Mouse (Mus musculus) liver, embryonic 16.5 days (tissue): ENCODE measurements at regions not wholly inside any gene's neighbourhood (a gene's known extent, or its start where the extent isn't known, plus 50 kb on each side); places are given as distances from the start of the nearest gene placed in this dataset.

ENCODE experiments used
- ATAC-seq: fragments of 200-750 bp; cut with Nextera tagmentation; 2 replicates; pipeline ENCODE4 v1.8.0; 2017; ENCODE audit warnings: low read depth, mild to moderate bottlenecking, moderate number of reproducible peaks, moderate library complexity
- H3K27ac ChIP-seq: fragments of 300-500 bp; sonication (generic); 2 replicates; pipeline ENCODE4 v1.5.1; 2014; ENCODE audit warnings: mild to moderate bottlenecking, low read length
- H3K27me3 ChIP-seq: fragments of 300-500 bp; sonication (generic); 2 replicates; pipeline ENCODE4 v1.6.1; 2014; ENCODE audit warnings: low read depth, low read length, mixed read lengths; ENCODE audit not compliant: control insufficient read depth, insufficient read depth
- H3K36me3 ChIP-seq: fragments of 300-500 bp; sonication (generic); 2 replicates; pipeline ENCODE4 v1.6.1; 2014; ENCODE audit warnings: mild to moderate bottlenecking; ENCODE audit not compliant: control insufficient read depth, insufficient read depth
- H3K4me1 ChIP-seq: fragments of 300-500 bp; sonication (generic); 2 replicates; pipeline ENCODE4 v1.6.1; 2014; ENCODE audit warnings: low read depth, low read length, mixed read lengths; ENCODE audit not compliant: control insufficient read depth
- H3K4me2 ChIP-seq: fragments of 300-500 bp; sonication (generic); 2 replicates; pipeline ENCODE4 v1.6.1; 2014; ENCODE audit warnings: low read depth, low read length, mixed read lengths
- H3K4me3 ChIP-seq: fragments of 300-500 bp; sonication (generic); 2 replicates; pipeline ENCODE4 v1.5.1; 2014; ENCODE audit warnings: low read depth, mild to moderate bottlenecking, low read length
- H3K9ac ChIP-seq: fragments of 300-500 bp; sonication (generic); 2 replicates; pipeline ENCODE4 v1.6.1; 2014; ENCODE audit warnings: low read depth, low read length
- H3K9me3 ChIP-seq: fragments of 300-500 bp; sonication (generic); replicated peaks from 2 replicates; pipeline ENCODE4 v1.6.1; 2016; ENCODE audit warnings: low read length; ENCODE audit not compliant: control insufficient read depth
- WGBS: fragments of 180-500 bp; shearing (Covaris S2); extraction: QIAGEN DNeasy Blood & Tissue Kit; methylation state at CpG from one replicate; pipeline ENCODE4 v1.1.7; 2014; ENCODE audit not compliant: insufficient replicate concordance; 5-methylcytosine and 5-hydroxymethylcytosine counted together

- Histone ChIP-seq H3K4me2 (no peak overlapping the region), H3K9ac (no peak overlapping the region), H3K36me3 (no peaks in the 10 kb centered on the region), H3K9me3 (no peaks in the 10 kb centered on the region), H3K4me1 (no peaks in the 10 kb centered on the region), H3K4me3 (no peak overlapping the region), H3K27ac (no peak overlapping the region), H3K27me3 (no peaks in the 10 kb centered on the region)
- WGBS, result 20% methylated on average over 5 of the region's 5 CpGs
- ATAC-seq, result no peak
Measured at GRCm38 (mm10) chr14:47876585-47876984, 228.3 kb downstream of the Ktn1 start.

GRCm38 (mm10) chr14:47877167-47877566, 228.9 kb downstream of the Ktn1 start:
- Histone ChIP-seq H3K27ac (no peak overlapping the region), H3K4me2 (no peak overlapping the region), H3K4me3 (no peak overlapping the region), H3K4me1 (no peaks in the 10 kb centered on the region), H3K9me3 (no peaks in the 10 kb centered on the region), H3K27me3 (no peaks in the 10 kb centered on the region), H3K9ac (no peak overlapping the region), H3K36me3 (no peaks in the 10 kb centered on the region)
- ATAC-seq, result no peak
- 57% methylated on average over 3 of the region's 3 CpGs for WGBS

- Histone ChIP-seq H3K27ac (no peak overlapping the region), H3K4me3 (no peak overlapping the region), H3K9ac (no peak overlapping the region), H3K27me3 (no peaks in the 10 kb centered on the region), H3K36me3 (no peaks in the 10 kb centered on the region), H3K4me2 (no peak overlapping the region), H3K4me1 (no peaks in the 10 kb centered on the region), H3K9me3 (no peaks in the 10 kb centered on the region)
- ATAC-seq, result no peak
- 64% methylated on average over 5 of the region's 5 CpGs for WGBS
Measured at GRCm38 (mm10) chr14:47877771-47878443, 229.7 kb downstream of the Ktn1 start.

GRCm38 (mm10) chr14:47885326-47885725, 235.3 kb upstream of the Peli2 start:
- no peak overlapping the region for H3K4me2 ChIP-seq
- H3K9ac ChIP-seq, result no peak overlapping the region
- no peaks in the 10 kb centered on the region for H3K9me3 ChIP-seq
- H3K4me3 ChIP-seq, result no peak overlapping the region
- H3K4me1 ChIP-seq, result no peaks in the 10 kb centered on the region
- WGBS, result 56% methylated on average over 3 of the region's 3 CpGs
- H3K36me3 ChIP-seq, result no peaks in the 10 kb centered on the region
- H3K27me3 ChIP-seq, result no peaks in the 10 kb centered on the region
- no peak overlapping the region for H3K27ac ChIP-seq
- no peak for ATAC-seq

DNA sequence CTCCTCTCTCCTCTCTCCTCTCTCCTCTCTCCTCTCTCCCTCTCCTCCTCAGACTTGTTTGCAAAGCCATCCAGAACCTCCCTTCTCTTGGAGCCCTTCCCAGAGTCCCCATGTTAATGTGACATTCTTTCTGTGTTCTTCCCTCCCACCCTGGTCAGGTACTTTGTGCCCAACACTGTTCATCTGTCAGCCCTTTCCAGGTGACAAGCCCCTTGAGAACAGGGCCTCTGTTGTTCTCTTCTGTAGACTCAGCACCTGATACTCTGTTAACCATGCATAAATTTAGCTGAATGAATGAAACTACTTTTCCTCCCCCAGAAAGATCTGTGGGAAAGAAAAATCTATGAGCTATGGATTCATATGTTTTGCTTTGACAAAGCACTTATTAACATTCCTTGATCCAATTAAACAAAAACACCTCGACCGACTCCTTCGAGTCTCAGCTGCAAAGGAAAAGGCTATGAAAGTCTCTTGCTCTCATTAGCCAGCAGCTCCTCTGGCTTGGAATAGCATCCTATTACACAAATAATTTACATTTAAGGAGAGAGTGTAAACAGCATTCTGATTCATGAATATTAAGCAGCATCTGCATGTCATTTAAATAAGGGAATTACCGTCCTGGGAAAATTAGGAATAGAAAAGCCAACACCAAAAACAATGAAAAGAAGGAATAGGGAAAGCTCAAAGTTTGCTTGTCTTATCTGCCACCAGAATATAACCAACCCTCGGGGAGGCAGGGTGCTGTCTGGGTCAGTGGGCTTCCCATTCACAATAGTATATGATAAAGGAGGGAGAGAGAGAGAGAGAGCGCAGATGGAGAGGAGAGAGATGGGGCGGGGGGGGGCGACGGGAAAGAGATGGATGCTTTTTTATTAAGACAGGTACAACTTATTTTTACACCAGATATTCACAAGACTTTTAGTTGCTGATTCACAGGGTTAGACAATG, 230.1 kb upstream of the Peli2 start:
- ATAC-seq, result no peak
- Histone ChIP-seq H3K9me3 (no peaks in the 10 kb centered on the region), H3K4me1 (no peaks in the 10 kb centered on the region), H3K4me2 (no peak overlapping the region), H3K9ac (no peak overlapping the region), H3K27ac (no peak overlapping the region), H3K36me3 (no peaks in the 10 kb centered on the region), H3K4me3 (no peak overlapping the region), H3K27me3 (no peaks in the 10 kb centered on the region)
- WGBS, result 59% methylated on average over 9 of the region's 9 CpGs

DNA sequence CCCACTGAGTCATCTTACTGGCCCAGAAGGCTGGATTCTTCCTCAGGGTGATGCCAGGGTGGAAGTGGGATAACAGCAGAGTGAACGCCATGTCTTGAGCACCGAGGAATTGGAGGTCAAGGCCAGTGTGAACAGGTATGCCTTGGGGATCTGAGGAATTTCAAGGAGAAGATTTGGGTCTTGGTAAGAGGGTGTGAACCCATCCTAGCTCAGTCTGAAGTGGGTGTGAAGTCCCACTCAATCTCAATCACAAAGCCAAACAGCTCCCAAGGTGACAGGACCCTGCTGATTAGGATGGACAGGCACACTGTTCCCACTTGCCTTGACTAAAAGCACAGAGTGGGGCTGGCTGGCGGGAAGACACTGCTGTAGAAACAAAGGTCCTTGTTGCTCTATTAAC, 224.0 kb upstream of the Peli2 start:
- H3K9me3 ChIP-seq, result no peaks in the 10 kb centered on the region
- H3K27me3 ChIP-seq, result no peaks in the 10 kb centered on the region
- H3K9ac ChIP-seq, result no peak overlapping the region
- H3K27ac ChIP-seq, result no peak overlapping the region
- no peak overlapping the region for H3K4me3 ChIP-seq
- H3K4me2 ChIP-seq, result no peak overlapping the region
- no peaks in the 10 kb centered on the region for H3K36me3 ChIP-seq
- H3K4me1 ChIP-seq, result no peaks in the 10 kb centered on the region
- no peak for ATAC-seq
- 66% methylated on average over 3 of the region's 3 CpGs for WGBS

GRCm38 (mm10) chr14:47897907-47898530, 222.6 kb upstream of the Peli2 start:
- ATAC-seq, result no peak
- no peaks in the 10 kb centered on the region for H3K9me3 ChIP-seq
- no peaks in the 10 kb centered on the region for H3K36me3 ChIP-seq
- no peak overlapping the region for H3K4me3 ChIP-seq
- no peaks in the 10 kb centered on the region for H3K27me3 ChIP-seq
- H3K9ac ChIP-seq, result no peak overlapping the region
- H3K27ac ChIP-seq, result no peak overlapping the region
- H3K4me1 ChIP-seq, result no peaks in the 10 kb centered on the region
- WGBS, result 43% methylated on average over 5 of the region's 5 CpGs
- H3K4me2 ChIP-seq, result no peak overlapping the region

DNA sequence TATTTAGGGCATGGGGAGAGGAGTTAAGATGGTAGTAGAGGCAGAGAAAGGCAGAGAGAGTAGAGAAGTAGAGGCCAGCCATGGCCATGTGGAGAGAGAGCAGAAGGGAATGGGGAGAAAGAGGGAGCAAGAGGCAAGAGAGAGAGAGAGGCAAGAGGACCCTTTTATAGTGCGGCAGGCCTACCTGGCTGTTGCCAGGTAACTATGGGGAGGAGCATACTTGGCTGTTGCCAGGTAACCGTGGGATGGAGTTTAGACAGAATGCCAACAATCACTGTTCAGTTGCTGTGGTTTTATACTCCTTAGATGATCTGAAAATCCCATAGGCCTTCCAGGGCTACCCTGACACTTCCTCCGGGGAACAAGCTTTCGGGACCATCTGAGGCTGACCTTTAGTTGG, 222.0 kb upstream of the Peli2 start:
- Histone ChIP-seq H3K9ac (no peak overlapping the region), H3K36me3 (no peaks in the 10 kb centered on the region), H3K4me2 (no peak overlapping the region), H3K4me1 (no peaks in the 10 kb centered on the region), H3K4me3 (no peak overlapping the region), H3K27me3 (no peaks in the 10 kb centered on the region), H3K9me3 (no peaks in the 10 kb centered on the region), H3K27ac (no peak overlapping the region)
- no peak for ATAC-seq
- 55% methylated on average over 4 of the region's 4 CpGs for WGBS

DNA sequence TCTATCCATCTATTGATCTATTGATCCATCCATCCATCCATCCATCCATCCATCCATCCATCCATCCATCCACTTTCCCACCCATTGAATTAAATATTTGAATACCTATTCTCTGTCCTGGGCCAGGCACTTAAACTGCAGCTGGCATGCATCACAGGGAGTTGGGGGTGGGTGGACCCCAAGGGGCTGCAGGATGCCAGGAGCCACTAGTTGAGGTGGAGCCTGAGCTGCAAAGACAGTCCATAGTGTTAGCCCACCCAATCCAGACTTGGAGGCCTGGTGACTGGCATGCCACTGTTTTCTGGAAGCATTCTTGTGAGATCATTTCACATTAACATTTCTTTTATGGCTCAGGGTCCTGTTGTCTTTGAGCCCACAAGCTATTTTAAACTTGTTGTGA, 215.3 kb upstream of the Peli2 start:
- no peak for ATAC-seq

More for the DNA sequence above, 215.3 kb upstream of the Peli2 start:
- H3K9ac ChIP-seq, result no peak overlapping the region
- H3K9me3 ChIP-seq, result no peaks in the 10 kb centered on the region
- H3K36me3 ChIP-seq, result no peaks in the 10 kb centered on the region
- no peak overlapping the region for H3K27ac ChIP-seq
- H3K27me3 ChIP-seq, result no peaks in the 10 kb centered on the region
- H3K4me1 ChIP-seq, result no peaks in the 10 kb centered on the region
- H3K4me2 ChIP-seq, result no peak overlapping the region
- no peak overlapping the region for H3K4me3 ChIP-seq
